Mouse (Mus musculus): ENCODE data around the gene Pde1c. TPM values are rescaled to one million over a fixed set of nuclear protein-coding genes. Genes with fewer than 3 reads are reported as not detected.
A peak's percentile ranks its signal among the peaks of the same experiment; 100 is the strongest.
"Not testable (repeated sequence)": the region's sequence is repeated elsewhere in the genome, so short reads cannot be mapped to it uniquely, and the experiment has no call there.

The Pde1c gene
- total RNA-seq (2012; rRNA removed), result 0.18 and 0.26 TPM in 2 replicates

DNA sequence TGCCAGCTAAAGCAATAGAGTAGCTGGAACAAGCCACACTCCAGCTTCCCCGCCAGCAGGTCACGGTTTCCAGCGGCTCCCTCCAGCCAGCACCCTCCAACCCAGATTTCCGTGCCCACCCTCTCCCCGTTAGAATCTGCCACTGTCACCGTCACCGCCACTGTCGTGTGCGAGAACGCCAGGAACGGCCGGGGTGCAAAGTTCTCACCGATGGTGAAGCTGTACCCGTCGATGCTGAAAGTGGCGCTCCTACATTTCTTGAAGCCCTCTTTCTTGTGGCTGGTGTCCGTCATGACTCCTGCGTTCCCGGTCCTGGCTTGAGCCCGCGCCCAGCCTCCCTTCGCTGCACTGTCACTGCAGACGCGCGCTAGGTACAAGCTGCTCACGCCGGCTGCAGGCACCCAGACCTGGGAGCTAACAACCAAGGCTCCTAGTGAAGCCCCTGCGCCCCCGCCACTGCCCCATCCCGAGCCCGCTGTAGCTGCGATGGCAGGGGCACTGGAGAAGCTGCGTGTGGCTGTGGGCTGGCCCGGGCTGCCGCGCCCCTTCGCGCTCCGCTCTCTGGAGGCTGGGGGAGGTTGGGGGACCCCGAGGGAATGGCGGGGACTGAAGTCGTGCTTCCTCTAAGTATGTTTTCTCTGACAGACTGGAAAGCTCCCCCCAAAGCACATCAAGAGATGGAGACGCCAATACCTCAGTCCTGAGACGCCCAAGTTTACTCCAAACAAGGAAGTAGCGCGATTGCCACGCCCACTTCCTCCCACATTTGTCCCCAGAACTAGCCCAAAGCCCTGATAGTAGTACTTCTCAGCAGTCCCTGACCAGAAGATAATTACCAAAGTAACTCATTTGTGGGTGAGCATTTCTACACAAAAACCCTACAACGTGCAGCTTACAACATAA is at the start of gene Pde1c:
Pde1c (minus strand) TSS at position 634 of the 903 bp plus-strand sequence.
- Histone ChIP-seq H3K36me3 (ENCODE audit: control insufficient read depth, insufficient read depth, low read length, poor library complexity, severe bottlenecking) (no peaks in the 10 kb centered on the region), H3K9me3 (ENCODE audit: control insufficient read depth, insufficient read depth, low read depth, low read length) (no peaks in the 10 kb centered on the region), H3K4me1 (ENCODE audit: control insufficient read depth in 2 of 2, insufficient read depth in 2 of 2, low read length in 2 of 2, poor library complexity in 1 of 2) (no peaks in the 10 kb centered on the region), H3K9ac (ENCODE audit: insufficient read depth, low read depth, low read length, poor library complexity, severe bottlenecking) (peak within 1 kb of the TSS; percentile 62), H3K4me3 (ENCODE audit: insufficient read depth in 1 of 2, low read depth in 1 of 2, low read length in 2 of 2, poor library complexity in 1 of 2, severe bottlenecking in 1 of 2) (peak within 1 kb of the TSS; percentile 75 to 76), H3K27ac (ENCODE audit: insufficient read depth, low read depth, low read length, poor library complexity, severe bottlenecking) (no peak within 1 kb of the TSS)
- in situ Hi-C loops (cut with MboI; ENCODE audit: low sequenced_read_pairs in 2 of 2, unreplicated experiment in 2 of 2), result no loop called here
- DNase-seq (ENCODE audit: low read depth, low spot score), result peak; percentile 56
- TF ChIP-seq ZC3H11A (IDR thresholded peaks at IDR 0.05; ENCODE audit: borderline replicate concordance, low read depth, low read length), result no peak
- no peak for TF ChIP-seq CHD2 (IDR thresholded peaks at IDR 0.05; ENCODE audit: low read depth, low read length)
- no peak for TF ChIP-seq ZNF384 (IDR thresholded peaks at IDR 0.05; ENCODE audit: low read depth, low read length)
- no peak for TF ChIP-seq MAFK (IDR thresholded peaks at IDR 0.05; ENCODE audit: insufficient read depth, low read depth, low read length)
- TF ChIP-seq HCFC1 (IDR thresholded peaks at IDR 0.05; ENCODE audit: borderline replicate concordance, insufficient read depth, low read length), result no peak

- Histone ChIP-seq H3K9me3 (ENCODE audit: control insufficient read depth, insufficient read depth, low read depth, low read length) (no peaks in the 10 kb centered on the region), H3K36me3 (ENCODE audit: control insufficient read depth, insufficient read depth, low read length, poor library complexity, severe bottlenecking) (no peaks in the 10 kb centered on the region), H3K4me3 (ENCODE audit: insufficient read depth in 1 of 2, low read depth in 1 of 2, low read length in 2 of 2, poor library complexity in 1 of 2, severe bottlenecking in 1 of 2) (no peak overlapping the region), H3K27ac (ENCODE audit: insufficient read depth, low read depth, low read length, poor library complexity, severe bottlenecking) (no peak overlapping the region), H3K9ac (ENCODE audit: insufficient read depth, low read depth, low read length, poor library complexity, severe bottlenecking) (no peak overlapping the region), H3K4me1 (ENCODE audit: control insufficient read depth in 2 of 2, insufficient read depth in 2 of 2, low read length in 2 of 2, poor library complexity in 1 of 2) (no peaks in the 10 kb centered on the region)
- in situ Hi-C loops (cut with MboI; ENCODE audit: low sequenced_read_pairs in 2 of 2, unreplicated experiment in 2 of 2), result loop anchor here (10.0 to 25.0 kb wide), 3 partner anchors 130 to 555 kb away; no protein-coding TSS in a partner anchor
- no peak for DNase-seq (ENCODE audit: low read depth, low spot score)
- TF ChIP-seq ZC3H11A (IDR thresholded peaks at IDR 0.05; ENCODE audit: borderline replicate concordance, low read depth, low read length) (no peak), HCFC1 (IDR thresholded peaks at IDR 0.05; ENCODE audit: borderline replicate concordance, insufficient read depth, low read length) (no peak), CHD2 (IDR thresholded peaks at IDR 0.05; ENCODE audit: low read depth, low read length) (no peak), MAFK (IDR thresholded peaks at IDR 0.05; ENCODE audit: insufficient read depth, low read depth, low read length) (no peak), ZNF384 (IDR thresholded peaks at IDR 0.05; ENCODE audit: low read depth, low read length) (no peak)
Measured at GRCm38 (mm10) chr6:56616982-56617613, 48.2 kb upstream of the Pde1c start.

DNA sequence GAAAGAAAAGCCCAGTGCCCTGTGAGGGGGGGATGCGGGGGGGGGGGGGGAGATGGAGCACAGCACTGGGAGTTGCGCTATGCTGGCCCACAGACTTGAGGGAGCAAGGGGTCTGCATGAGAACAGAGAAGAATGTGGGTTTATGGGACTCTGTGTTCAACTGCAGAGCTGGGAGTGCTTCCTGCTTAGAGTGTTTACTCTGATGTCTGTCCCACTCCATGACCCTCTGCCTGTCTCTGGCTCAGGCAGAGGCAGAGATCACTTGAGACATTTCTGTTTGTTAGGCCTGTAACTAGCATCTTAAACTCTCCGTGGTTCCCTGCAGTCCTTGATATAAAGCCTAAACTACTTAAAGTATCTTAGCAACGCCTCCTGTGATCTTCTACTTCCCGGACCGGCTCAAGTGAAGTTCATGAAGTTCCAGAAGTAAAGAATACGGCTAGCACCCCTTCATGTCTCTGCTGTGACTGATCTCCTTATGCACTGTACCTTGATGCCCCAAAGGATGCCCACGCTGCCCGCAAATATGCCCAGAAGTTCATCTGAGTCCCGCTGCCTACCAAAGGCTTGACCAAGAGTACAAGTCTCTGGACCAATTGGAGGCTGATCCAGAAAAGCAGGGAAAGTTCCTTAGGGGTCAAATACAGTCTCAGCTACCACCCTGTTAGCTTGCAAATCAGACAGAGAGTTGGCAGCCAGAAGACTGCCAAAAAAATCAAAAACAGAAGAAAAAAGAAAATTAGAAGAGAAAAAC is 47.5 kb upstream of the Pde1c start:
- Histone ChIP-seq H3K9ac (ENCODE audit: insufficient read depth, low read depth, low read length, poor library complexity, severe bottlenecking) (no peak overlapping the region), H3K9me3 (ENCODE audit: control insufficient read depth, insufficient read depth, low read depth, low read length) (no peaks in the 10 kb centered on the region), H3K4me1 (ENCODE audit: control insufficient read depth in 2 of 2, insufficient read depth in 2 of 2, low read length in 2 of 2, poor library complexity in 1 of 2) (no peaks in the 10 kb centered on the region), H3K4me3 (ENCODE audit: insufficient read depth in 1 of 2, low read depth in 1 of 2, low read length in 2 of 2, poor library complexity in 1 of 2, severe bottlenecking in 1 of 2) (no peak overlapping the region), H3K36me3 (ENCODE audit: control insufficient read depth, insufficient read depth, low read length, poor library complexity, severe bottlenecking) (no peaks in the 10 kb centered on the region), H3K27ac (ENCODE audit: insufficient read depth, low read depth, low read length, poor library complexity, severe bottlenecking) (no peak overlapping the region)
- no peak for DNase-seq (ENCODE audit: low read depth, low spot score)
- in situ Hi-C loops (cut with MboI; ENCODE audit: low sequenced_read_pairs in 2 of 2, unreplicated experiment in 2 of 2), result loop anchor here (10.0 to 25.0 kb wide), 3 partner anchors 129 to 554 kb away; no protein-coding TSS in a partner anchor
- no peak for TF ChIP-seq CHD2 (IDR thresholded peaks at IDR 0.05; ENCODE audit: low read depth, low read length)
- TF ChIP-seq ZC3H11A (IDR thresholded peaks at IDR 0.05; ENCODE audit: borderline replicate concordance, low read depth, low read length), result no peak
- TF ChIP-seq ZNF384 (IDR thresholded peaks at IDR 0.05; ENCODE audit: low read depth, low read length), result no peak
- TF ChIP-seq MAFK (IDR thresholded peaks at IDR 0.05; ENCODE audit: insufficient read depth, low read depth, low read length), result no peak
- TF ChIP-seq HCFC1 (IDR thresholded peaks at IDR 0.05; ENCODE audit: borderline replicate concordance, insufficient read depth, low read length), result no peak

GRCm38 (mm10) chr6:56609529-56609928 is 40.6 kb upstream of the Pde1c start:
- H3K4me1 ChIP-seq (ENCODE audit: control insufficient read depth in 2 of 2, insufficient read depth in 2 of 2, low read length in 2 of 2, poor library complexity in 1 of 2); H3K36me3 ChIP-seq (ENCODE audit: control insufficient read depth, insufficient read depth, low read length, poor library complexity, severe bottlenecking); H3K27ac ChIP-seq (ENCODE audit: insufficient read depth, low read depth, low read length, poor library complexity, severe bottlenecking); H3K4me3 ChIP-seq (ENCODE audit: insufficient read depth in 1 of 2, low read depth in 1 of 2, low read length in 2 of 2, poor library complexity in 1 of 2, severe bottlenecking in 1 of 2); DNase-seq (ENCODE audit: low read depth, low spot score); H3K9ac ChIP-seq (ENCODE audit: insufficient read depth, low read depth, low read length, poor library complexity, severe bottlenecking); H3K9me3 ChIP-seq (ENCODE audit: control insufficient read depth, insufficient read depth, low read depth, low read length): not testable (repeated sequence)
- in situ Hi-C loops (cut with MboI; ENCODE audit: low sequenced_read_pairs in 2 of 2, unreplicated experiment in 2 of 2), result loop anchor here (25.0 kb wide), 2 partner anchors 122 to 547 kb away; no protein-coding TSS in a partner anchor

Measured in ES-E14 (cell line).